Mouse (Mus musculus): Measurements from ENCODE around the gene Mindy4.
A peak's percentile ranks its signal among the peaks of the same experiment; 100 is the strongest.
"Not testable (repeated sequence)": the region's sequence is repeated elsewhere in the genome, so short reads cannot be mapped to it uniquely, and the experiment has no call there.

Mindy4 gene

DNA sequence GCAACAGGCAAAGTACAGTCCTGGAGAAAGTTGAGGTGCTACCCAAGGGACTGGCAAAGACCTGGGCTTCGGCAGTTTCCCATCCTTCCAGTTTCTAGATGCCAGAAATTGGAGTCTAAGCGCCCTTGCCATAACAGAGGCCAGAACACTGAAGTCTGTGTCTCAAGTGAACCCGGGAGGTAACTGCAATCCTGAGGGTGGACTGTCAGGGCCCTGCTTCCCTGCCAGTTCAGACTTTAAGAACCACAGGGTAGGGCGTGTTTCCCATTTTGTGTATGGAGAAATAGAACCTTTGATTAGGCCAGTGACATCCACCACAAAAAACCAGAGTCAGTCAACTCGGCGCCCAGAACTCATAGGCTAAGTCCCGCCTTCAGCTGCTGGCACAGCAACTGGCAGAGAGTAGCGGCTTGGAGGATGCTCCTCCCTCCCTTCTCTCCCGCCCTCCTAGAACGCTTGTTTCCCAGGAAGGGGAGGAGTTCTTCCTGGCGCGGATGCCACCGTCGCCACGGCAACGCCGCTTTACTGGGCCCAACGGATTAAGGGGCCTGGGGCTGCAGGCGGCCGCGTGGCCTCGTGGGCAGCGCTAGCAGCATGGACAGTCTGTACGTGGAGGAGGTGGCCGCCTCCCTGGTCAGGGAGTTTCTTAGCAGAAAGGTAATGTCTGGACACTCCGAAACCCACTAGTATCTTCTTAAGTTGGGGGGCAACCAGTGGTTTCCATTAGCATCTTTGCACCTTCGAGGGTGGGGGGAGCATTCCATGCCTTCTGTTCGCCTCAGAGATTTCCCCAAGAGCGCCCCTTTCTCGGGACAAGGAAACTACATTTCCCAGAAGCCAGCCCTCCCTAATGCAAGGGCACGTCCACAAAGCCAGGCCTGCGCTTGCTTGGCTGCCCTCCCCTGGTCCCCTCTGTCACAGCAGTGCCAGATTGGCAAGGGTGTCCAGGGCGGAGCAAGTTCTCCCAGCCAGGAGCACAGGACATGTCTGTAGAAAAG is at the start of gene Mindy4:
Gene Mindy4 (plus strand): TSS at position 471 of the 998 bp plus-strand sequence.
- DNase-seq, result peak; percentile 92

GRCm38 (mm10) chr6:55159256-55159655 is 43.9 kb upstream of the Mindy4 start:
- no peak for DNase-seq

DNA sequence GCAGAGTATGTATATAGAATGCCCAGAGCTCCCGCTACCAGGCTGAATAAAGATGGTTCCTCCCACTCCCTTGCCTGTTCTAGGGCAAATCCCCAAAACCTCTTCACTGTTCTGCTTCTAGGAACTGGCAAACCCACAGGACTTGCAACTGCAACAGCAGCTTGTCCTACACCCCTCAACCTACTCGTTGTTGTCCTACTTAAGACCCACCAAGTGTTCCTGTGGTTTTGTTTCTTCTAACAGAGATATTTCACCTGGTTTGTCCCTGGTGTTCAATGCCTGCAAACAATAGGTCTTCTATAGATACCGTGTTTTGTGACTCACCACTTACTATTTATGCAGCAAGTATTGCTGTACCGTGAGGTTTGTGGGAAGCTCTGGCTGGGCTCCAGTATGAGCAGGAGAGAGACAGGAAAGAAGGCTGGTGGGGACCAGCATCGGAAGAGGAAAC is 41.8 kb upstream of the Mindy4 start:
- no peak for DNase-seq

GRCm38 (mm10) chr6:55163046-55163584 is 40.1 kb upstream of the Mindy4 start:
- DNase-seq, result no peak

DNA sequence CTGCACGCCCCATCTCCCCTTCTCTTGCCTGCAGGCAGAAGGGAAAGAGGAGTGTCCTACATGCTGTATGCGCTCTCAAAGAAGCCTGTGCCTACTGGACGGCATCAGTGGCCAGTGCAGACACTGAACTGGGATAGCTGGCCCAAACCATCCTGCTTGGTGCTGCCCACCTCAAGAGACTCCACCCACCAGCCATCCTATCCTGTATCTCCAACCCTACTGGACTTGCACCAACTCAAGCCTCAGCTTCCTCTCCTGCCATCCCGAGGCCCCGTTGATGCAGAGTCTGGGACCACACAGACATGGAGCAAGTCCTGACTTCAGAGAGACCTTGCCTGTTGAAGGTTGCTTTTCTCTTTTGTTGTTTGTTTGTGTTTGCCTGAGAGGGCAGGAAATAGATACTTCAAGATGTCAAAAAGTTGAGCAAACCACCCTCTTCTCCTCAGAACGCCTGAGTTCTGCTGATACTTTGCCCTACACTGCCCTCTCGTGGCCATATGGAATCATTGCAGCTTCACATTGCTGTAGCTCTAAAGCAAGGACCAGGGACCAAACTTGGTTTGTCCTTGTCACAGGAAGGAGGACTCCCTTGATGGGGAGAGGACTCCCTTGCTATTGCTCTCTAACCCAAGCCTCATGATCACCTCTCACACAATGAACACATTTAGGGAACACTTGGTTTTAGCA is 36.3 kb upstream of the Mindy4 start:
- peak; percentile 56 for DNase-seq

- DNase-seq, result no peak
Observed at GRCm38 (mm10) chr6:55169818-55170217, 33.4 kb upstream of the Mindy4 start.

DNA sequence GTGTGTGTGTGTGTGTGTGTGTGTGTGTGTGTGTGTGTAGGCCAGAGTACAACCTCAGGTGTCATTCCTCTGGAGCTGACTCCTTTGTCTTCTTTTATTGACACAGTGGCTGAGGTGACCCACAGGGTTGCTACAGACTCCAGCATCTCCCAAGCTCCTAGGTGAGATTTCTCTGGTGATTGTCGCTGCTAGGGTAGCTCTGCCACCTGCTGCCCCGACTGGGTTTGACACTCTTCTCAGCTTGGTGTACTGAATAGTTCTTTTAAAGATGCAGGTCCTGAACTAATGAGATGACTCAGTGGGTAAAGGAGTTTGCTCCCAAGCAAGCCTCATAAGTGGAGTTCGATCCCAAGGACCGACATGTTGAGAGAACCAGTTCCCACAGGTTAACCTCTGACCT is 31.5 kb upstream of the Mindy4 start:
- no peak for DNase-seq

DNA sequence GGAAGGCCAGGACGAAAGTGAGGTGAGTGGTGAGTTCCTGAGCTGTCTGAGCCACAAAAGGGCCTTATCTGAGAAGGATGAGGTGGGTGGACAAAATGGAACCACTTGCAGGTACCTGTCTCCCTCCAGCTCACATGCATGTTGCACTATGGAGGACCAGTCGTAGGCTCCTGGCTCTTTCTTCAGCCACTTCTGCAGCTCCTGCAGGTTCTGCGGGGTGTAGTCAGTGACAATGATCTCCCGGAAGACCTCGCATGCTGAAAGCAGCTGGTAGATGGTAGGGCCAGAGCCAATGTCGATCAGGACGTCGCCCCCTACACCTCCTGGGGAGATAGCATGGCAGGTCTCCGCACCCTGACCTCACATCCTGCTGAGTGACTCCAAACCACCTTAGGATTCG is 30.0 kb upstream of the Mindy4 start:
- no peak for DNase-seq

DNA sequence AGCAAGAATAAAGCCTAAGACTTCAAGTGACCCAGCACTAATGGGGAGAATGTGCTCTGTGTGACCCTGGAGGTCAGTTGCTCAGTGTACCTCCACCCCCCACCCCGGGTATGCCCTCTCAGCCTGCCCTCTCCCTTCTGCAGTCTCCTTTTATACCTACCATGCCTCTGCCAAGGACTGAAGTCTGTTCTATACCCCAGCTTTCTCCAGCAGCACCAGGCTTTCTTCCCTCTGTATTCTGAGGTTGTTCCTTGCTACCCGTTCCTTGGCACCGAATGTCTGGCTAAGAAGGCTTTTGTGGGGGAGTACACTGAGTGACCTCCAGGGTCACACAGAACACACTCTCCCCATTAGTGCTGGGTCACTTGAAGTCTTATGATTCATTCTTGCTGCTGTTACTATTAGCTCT is 29.2 kb upstream of the Mindy4 start:
- no peak for DNase-seq

- DNase-seq, result no peak
Observed at GRCm38 (mm10) chr6:55174741-55175181, 28.4 kb upstream of the Mindy4 start, which contains the start of gene Inmt. TSS of gene Inmt (minus strand) at chr6:55175043.

GRCm38 (mm10) chr6:55175456-55175855 is 27.7 kb upstream of the Mindy4 start:
- no peak for DNase-seq

GRCm38 (mm10) chr6:55175892-55176291 is 27.3 kb upstream of the Mindy4 start:
- DNase-seq, result no peak

DNA sequence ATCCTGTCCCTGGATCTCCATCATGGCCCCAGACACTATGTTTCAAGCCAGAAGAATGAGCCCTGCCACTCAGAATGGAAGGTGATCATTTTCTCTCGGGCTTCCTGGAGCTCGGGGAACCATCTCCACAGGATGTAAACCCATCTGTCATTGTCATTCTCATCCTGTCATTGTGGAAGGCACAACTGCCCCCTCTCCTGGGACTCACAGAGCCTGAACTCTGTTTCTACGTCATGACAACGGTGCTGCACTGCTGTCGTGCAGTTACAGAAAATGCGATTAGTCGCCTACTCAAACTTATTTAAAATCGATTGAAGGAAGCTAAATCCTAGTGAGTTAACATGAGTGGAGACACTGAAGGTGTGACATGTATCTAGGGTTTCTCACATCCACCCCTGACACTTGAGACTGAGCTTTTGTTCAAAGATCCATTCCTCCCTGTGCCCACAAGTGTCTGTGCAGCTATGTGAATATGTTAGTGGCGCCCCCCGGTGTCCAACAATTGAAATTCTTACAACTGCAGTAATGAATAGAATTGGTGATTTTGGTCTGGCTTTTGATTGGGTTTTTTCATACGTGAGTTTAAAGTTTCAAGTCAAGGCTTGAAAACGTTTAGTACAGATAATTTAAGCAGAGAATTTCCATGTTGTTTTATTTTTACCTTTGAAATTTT is 26.0 kb upstream of the Mindy4 start:
- no peak for DNase-seq

DNA sequence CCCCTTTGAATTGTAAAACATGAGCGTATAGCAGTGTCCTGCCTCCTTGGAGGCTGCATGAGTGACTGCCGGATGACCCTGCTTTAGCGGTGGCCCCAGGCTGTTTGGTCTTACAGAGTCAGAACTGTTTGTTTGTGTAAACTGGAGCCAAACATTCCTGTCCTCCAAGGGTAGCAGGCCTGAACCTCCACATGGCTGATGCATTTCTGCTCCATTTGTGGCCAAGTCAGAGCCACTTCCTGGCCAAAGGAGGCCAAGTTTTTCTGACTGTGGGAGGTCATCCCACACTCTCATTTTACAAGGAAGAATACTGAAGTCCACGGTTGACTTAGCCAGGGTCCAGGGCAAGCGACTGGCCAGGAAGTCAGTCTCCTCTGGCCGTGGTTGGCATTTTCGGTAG is 23.6 kb upstream of the Mindy4 start:
- DNase-seq, result no peak

GRCm38 (mm10) chr6:55182655-55183430 is 20.3 kb upstream of the Mindy4 start:
- DNase-seq, result no peak

GRCm38 (mm10) chr6:55187827-55188226 is 15.4 kb upstream of the Mindy4 start:
- not testable (repeated sequence) for DNase-seq

DNA sequence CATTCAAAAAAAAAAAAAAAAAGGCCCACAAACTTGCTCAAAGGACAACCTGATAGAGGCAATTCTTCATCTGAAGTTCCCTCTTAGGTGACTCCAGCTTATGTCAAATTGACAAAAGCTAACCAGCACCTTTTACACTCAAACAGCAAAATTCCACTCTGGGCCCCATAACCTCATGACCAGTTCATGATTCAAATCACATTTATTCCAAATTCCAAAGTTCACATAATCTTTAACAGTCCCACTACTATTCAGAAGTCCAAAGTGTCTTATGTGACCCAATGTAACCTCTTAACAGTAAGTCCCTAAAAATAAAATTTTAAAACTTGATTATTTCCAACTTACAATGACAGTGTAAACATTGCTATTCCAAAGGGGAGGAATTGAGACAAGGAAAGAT is 13.8 kb upstream of the Mindy4 start:
- DNase-seq, result no peak

GRCm38 (mm10) chr6:55191537-55191936 is 11.6 kb upstream of the Mindy4 start:
- DNase-seq, result no peak

- no peak for DNase-seq
Observed at GRCm38 (mm10) chr6:55193171-55193570, 10.0 kb upstream of the Mindy4 start.

GRCm38 (mm10) chr6:55199047-55199446 is 4.1 kb upstream of the Mindy4 start:
- no peak for DNase-seq

DNA sequence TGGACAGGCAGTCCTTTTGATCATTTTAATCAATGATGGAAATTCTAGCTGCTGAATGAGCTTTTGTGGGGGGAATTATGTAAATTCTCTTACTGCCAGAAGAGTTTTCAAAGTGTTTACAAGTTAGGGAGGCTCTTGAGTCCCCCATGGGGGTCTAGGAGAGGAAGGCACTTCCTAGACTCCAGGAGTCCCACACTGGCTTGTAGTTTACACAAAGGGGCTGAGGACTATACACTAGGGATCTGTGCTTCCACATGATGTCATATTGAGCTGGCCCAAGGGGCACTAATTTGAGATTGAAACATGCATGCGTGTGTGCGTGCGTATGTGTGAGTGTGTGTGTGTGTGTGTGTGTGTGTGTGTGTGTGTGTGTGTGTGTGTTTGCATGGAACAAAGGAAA is 748 bp downstream of the Mindy4 start:
- peak; percentile 59 for DNase-seq

GRCm38 (mm10) chr6:55207786-55208185 is 4.6 kb downstream of the Mindy4 start:
- DNase-seq, result no peak

All from cerebellum, adult 9-11 months (tissue).